Mouse (Mus musculus): ENCODE data around the gene Hsd11b2.

Hsd11b2 gene

GRCm38 (mm10) chr8:105484392-105484791 lies 34.2 kb upstream of the Hsd11b2 start:
- no peak for DNase-seq (ENCODE audit: low spot score in 2 of 2)

GRCm38 (mm10) chr8:105488082-105488481 lies 30.5 kb upstream of the Hsd11b2 start:
- no peak for DNase-seq (ENCODE audit: low spot score in 2 of 2)

- no peak for DNase-seq (ENCODE audit: low spot score in 2 of 2)
These were observed 29.3 kb upstream of the Hsd11b2 start for GRCm38 (mm10) chr8:105489281-105489680.

- DNase-seq (ENCODE audit: low spot score in 2 of 2): no peak
These were observed 25.1 kb upstream of the Hsd11b2 start for GRCm38 (mm10) chr8:105493495-105493894.

- no peak for DNase-seq (ENCODE audit: low spot score in 2 of 2)
These were observed 24.0 kb upstream of the Hsd11b2 start for GRCm38 (mm10) chr8:105494566-105494965.

GRCm38 (mm10) chr8:105495350-105496302 lies 22.9 kb upstream of the Hsd11b2 start:
- DNase-seq (ENCODE audit: low spot score in 2 of 2): no peak

- DNase-seq (ENCODE audit: low spot score in 2 of 2): peak; percentile 91
These were observed 21.9 kb upstream of the Hsd11b2 start, which contains the start of gene Zdhhc1 for GRCm38 (mm10) chr8:105496439-105497180. Gene Zdhhc1 (minus strand): TSS chr8:105496902.

- DNase-seq (ENCODE audit: low spot score in 2 of 2): no peak
These were observed 18.8 kb upstream of the Hsd11b2 start for GRCm38 (mm10) chr8:105499787-105500186.

GRCm38 (mm10) chr8:105504617-105505016 lies 13.9 kb upstream of the Hsd11b2 start:
- no peak for DNase-seq (ENCODE audit: low spot score in 2 of 2)

- DNase-seq (ENCODE audit: low spot score in 2 of 2): no peak
These were observed 11.6 kb upstream of the Hsd11b2 start for GRCm38 (mm10) chr8:105506977-105507376.

- no peak for DNase-seq (ENCODE audit: low spot score in 2 of 2)
These were observed 9.8 kb upstream of the Hsd11b2 start for GRCm38 (mm10) chr8:105508758-105509157.

GRCm38 (mm10) chr8:105509997-105510735 lies 8.4 kb upstream of the Hsd11b2 start:
- no peak for DNase-seq (ENCODE audit: low spot score in 2 of 2)

- DNase-seq (ENCODE audit: low spot score in 2 of 2): no peak
These were observed 4.4 kb upstream of the Hsd11b2 start for GRCm38 (mm10) chr8:105514194-105514593.

- no peak for DNase-seq (ENCODE audit: low spot score in 2 of 2)
These were observed 3.9 kb upstream of the Hsd11b2 start for GRCm38 (mm10) chr8:105514656-105515055.

- peak; percentile 84 to 88 for DNase-seq (ENCODE audit: low spot score in 2 of 2)
These were observed 2.4 kb upstream of the Hsd11b2 start for GRCm38 (mm10) chr8:105516018-105516645.

- no peak for DNase-seq (ENCODE audit: low spot score in 2 of 2)
These were observed 1.2 kb upstream of the Hsd11b2 start for GRCm38 (mm10) chr8:105517346-105517745.

- DNase-seq (ENCODE audit: low spot score in 2 of 2): no peak
These were observed 1.0 kb downstream of the Hsd11b2 start for GRCm38 (mm10) chr8:105519591-105519990.

- no peak for DNase-seq (ENCODE audit: low spot score in 2 of 2)
These were observed 2.0 kb downstream of the Hsd11b2 start for GRCm38 (mm10) chr8:105520521-105520920.

GRCm38 (mm10) chr8:105521061-105521460 lies 2.5 kb downstream of the Hsd11b2 start:
- no peak for DNase-seq (ENCODE audit: low spot score in 2 of 2)

GRCm38 (mm10) chr8:105521995-105522769 lies 3.6 kb downstream of the Hsd11b2 start:
- DNase-seq (ENCODE audit: low spot score in 2 of 2): no peak

- DNase-seq (ENCODE audit: low spot score in 2 of 2): no peak
These were observed 4.3 kb downstream of the Hsd11b2 start for GRCm38 (mm10) chr8:105522890-105523289.
